Comparison of ENCODE assay signal across 9 mouse cellular contexts in genomic region chr7:89699668-89700350, GRCm38 (mm10).
DNase-seq lines count a peak whose midpoint lies in the region; ATAC-seq lines count a peak whose summit lies in the region.
"Had no signal": no experiment of that assay in that cellular context is flagged by ENCODE, and none has a peak within 500 bp of the region (broad histone marks: within the 10 kb centered on the region; RNA-seq: fewer than 3 reads in every experiment).

No protein-coding gene starts in this region.

- no peak overlapping the region for H3K4me2 ChIP-seq in kidney, embryonic 16.5 days (replicated peaks; ENCODE audit: low read depth, low read length)
- H3K4me2 ChIP-seq in midbrain, embryonic 14.5 days (ENCODE audit: low read length) = no peak overlapping the region

- H3K27me3 ChIP-seq in kidney, embryonic 16.5 days (ENCODE audit: insufficient read depth, low read length) = no peaks in the 10 kb centered on the region
- H3K27me3 ChIP-seq in embryonic facial prominence, embryonic 10.5 days (replicated peaks; ENCODE audit: low read depth, poor library complexity, severe bottlenecking) = no peaks in the 10 kb centered on the region
- H3K27me3 ChIP-seq in midbrain, embryonic 14.5 days (ENCODE audit: control insufficient read depth, insufficient read depth, low read length) = no peaks in the 10 kb centered on the region

- H3K9me3 ChIP-seq in kidney, embryonic 16.5 days (ENCODE audit: low read length) = no peaks in the 10 kb centered on the region
- H3K9me3 ChIP-seq in embryonic facial prominence, embryonic 10.5 days = no peaks in the 10 kb centered on the region
- no peaks in the 10 kb centered on the region for H3K9me3 ChIP-seq in midbrain, embryonic 14.5 days (ENCODE audit: control insufficient read depth, low read length)

- no peak overlapping the region for H3K9ac ChIP-seq in kidney, embryonic 16.5 days (replicated peaks; ENCODE audit: low read length)
- H3K9ac ChIP-seq in midbrain, embryonic 14.5 days (replicated peaks; ENCODE audit: low read length) = no peak overlapping the region
- H3K9ac ChIP-seq: liver, embryonic 14.5 days had no signal

- WGBS in kidney, embryonic 16.5 days = 75% methylated on average over 5 of the region's 5 CpGs
- 77% methylated on average over 5 of the region's 5 CpGs for whole genome bisulfite sequencing in embryonic facial prominence, embryonic 10.5 days
- 78% methylated on average over 5 of the region's 5 CpGs for WGBS in midbrain, embryonic 14.5 days

- H3K4me3 ChIP-seq in kidney, embryonic 16.5 days (ENCODE audit: low read length) = no peak overlapping the region
- H3K4me3 ChIP-seq in embryonic facial prominence, embryonic 10.5 days = no peak overlapping the region
- H3K4me3 ChIP-seq in midbrain, embryonic 14.5 days (replicated peaks; ENCODE audit: low read depth, low read length) = no peak overlapping the region

- no peak for ATAC-seq in kidney, embryonic 16.5 days (ENCODE audit: low FRiP score, low TSS enrichment)
- no peak for ATAC-seq in midbrain, embryonic 14.5 days (ENCODE audit: low FRiP score, low TSS enrichment)

- no peaks in the 10 kb centered on the region for H3K4me1 ChIP-seq in kidney, embryonic 16.5 days (ENCODE audit: insufficient read depth, low read length)
- peaks cover 18% of the 10 kb centered on the region for H3K4me1 ChIP-seq in embryonic facial prominence, embryonic 10.5 days
- H3K4me1 ChIP-seq in midbrain, embryonic 14.5 days (ENCODE audit: control insufficient read depth, insufficient read depth, low read length) = no peaks in the 10 kb centered on the region

- DNase-seq in kidney, adult 11 months = peak; percentile 43
- peak; percentile 48 to 60 for DNase-seq in adrenal gland, postnatal 36 days
- DNase-seq in embryonic facial prominence, embryonic 10.5 days (ENCODE audit: low spot score) = no peak
- DNase-seq in kidney, postnatal 10 days = peak; percentile 25
- no peak for DNase-seq in yolk sac, embryonic 10.5 days (ENCODE audit: low spot score)
- no peak for DNase-seq in ovary, postnatal 36 days (ENCODE audit: low spot score)
- DNase-seq in midbrain, embryonic 14.5 days = no peak

- no peaks in the 10 kb centered on the region for H3K36me3 ChIP-seq in kidney, embryonic 16.5 days (ENCODE audit: insufficient read depth, low read length)
- H3K36me3 ChIP-seq in embryonic facial prominence, embryonic 10.5 days (replicated peaks) = no peaks in the 10 kb centered on the region
- no peaks in the 10 kb centered on the region for H3K36me3 ChIP-seq in midbrain, embryonic 14.5 days (ENCODE audit: control insufficient read depth, insufficient read depth, low read length)

- no peak overlapping the region for H3K27ac ChIP-seq in kidney, embryonic 16.5 days (ENCODE audit: low read length)
- H3K27ac ChIP-seq in embryonic facial prominence, embryonic 10.5 days (replicated peaks) = peak overlapping the region; percentile 40; the same call in 1 of the 2 replicates
- no peak overlapping the region for H3K27ac ChIP-seq in midbrain, embryonic 14.5 days (replicated peaks; ENCODE audit: low read depth, low read length)
- H3K27ac ChIP-seq: liver, embryonic 14.5 days had no signal

Comparison
In these comparisons a context has a peak if more than half of its experiments do, and no peak if none do; other contexts are left out.
1. DNase-seq: peak in kidney, adult 11 months (single experiment), adrenal gland, postnatal 36 days (2 of 2) and kidney, postnatal 10 days (single experiment); none in embryonic facial prominence, embryonic 10.5 days (single experiment), yolk sac, embryonic 10.5 days (single experiment), ovary, postnatal 36 days (single experiment) and midbrain, embryonic 14.5 days (single experiment).